Mouse (Mus musculus): ENCODE results near the gene Trp53i13. TPM values are rescaled to one million over a fixed set of nuclear protein-coding genes. Genes with fewer than 3 reads are reported as not detected.

Trp53i13 gene
- polyA plus RNA-seq, 1 experiment = 19.4 TPM

DNA sequence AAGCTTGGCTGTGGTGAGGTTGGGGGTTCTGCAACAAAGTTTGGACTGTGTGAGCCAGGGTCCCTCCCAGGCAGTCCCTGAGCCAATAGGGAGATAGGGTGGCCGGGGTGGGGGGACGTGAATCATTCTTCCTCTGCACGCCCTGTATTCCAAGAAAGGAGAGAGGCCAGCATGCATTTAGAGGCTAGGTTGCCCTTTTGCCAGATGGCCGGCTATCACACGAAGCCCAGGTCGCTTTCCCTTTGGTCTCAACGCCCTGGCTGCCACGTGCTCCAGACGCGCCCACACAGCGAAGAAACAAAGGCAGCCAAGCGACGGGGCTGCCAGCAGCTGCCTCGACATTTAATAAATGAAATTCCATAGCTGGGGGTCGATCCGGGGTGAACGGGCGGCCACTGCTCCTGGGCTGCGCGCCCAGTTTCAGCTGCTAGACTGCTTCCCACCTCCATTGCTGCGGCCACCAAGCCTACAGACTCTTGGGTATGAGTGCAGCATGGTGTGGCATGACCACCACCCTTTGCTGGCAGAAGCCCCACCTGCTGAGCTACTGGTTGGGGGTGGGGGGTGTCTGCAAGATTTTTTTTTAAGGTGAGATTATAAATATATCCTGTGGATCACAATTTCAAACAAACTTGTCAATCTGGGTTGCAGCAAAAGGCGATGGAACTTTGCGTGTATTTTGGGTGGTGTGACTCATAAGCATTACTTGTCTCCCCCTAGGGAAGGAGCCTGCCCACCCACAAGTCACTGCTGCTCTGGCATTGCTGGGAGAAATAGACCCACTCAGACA is 24.1 kb downstream of the Trp53i13 start:
- H3K4me1 ChIP-seq (ENCODE audit: control insufficient read depth, insufficient read depth, low read length) = peaks cover 26% of the 10 kb centered on the region
- H3K27ac ChIP-seq (ENCODE audit: insufficient read depth, low read depth, low read length) = no peak overlapping the region
- no peak for TF ChIP-seq CTCF (conservative IDR thresholded peaks at IDR 0.05; ENCODE audit: insufficient read depth, insufficient read length, low read depth, low read length)
- no peak for TF ChIP-seq POLR2A (IDR thresholded peaks at IDR 0.05; ENCODE audit: low read depth, low read length)

DNA sequence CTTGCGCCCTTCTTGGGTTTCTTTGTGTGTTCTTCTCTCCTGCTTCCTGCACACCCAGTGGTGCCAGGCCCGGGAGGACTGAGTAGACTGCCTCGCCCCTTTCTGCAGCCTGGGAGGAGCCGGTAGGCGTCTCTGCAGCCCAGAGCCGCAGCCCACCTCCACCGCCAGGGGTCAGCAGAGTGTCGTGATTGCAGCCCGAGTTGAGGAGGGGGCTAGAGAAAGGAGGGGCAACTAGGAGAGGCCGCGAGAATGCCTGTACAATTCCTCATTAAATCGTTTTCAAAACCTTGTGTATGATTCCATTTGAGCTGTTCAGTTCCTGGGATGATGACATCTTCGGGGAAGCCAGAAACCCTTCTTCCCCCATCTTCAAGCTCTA is 24.7 kb downstream of the Trp53i13 start:
- Histone ChIP-seq H3K27ac (ENCODE audit: insufficient read depth, low read depth, low read length) (no peak overlapping the region), H3K36me3 (ENCODE audit: control insufficient read depth, insufficient read depth, low read length) (no peaks in the 10 kb centered on the region), H3K4me3 (ENCODE audit: insufficient read depth, low read depth, low read length) (peak overlapping the region; percentile 5; the same call in 1 of the 2 replicates), H3K4me1 (ENCODE audit: control insufficient read depth, insufficient read depth, low read length) (peaks cover 24% of the 10 kb centered on the region), H3K27me3 (replicated peaks; ENCODE audit: control insufficient read depth, insufficient read depth, low read length) (no peaks in the 10 kb centered on the region)
- under 1% methylated on average over 13 of the region's 13 CpGs for WGBS
- DNase-seq = peak; percentile 89
- peak; percentile 93 for TF ChIP-seq CTCF (conservative IDR thresholded peaks at IDR 0.05; ENCODE audit: insufficient read depth, insufficient read length, low read depth, low read length)
- TF ChIP-seq POLR2A (IDR thresholded peaks at IDR 0.05; ENCODE audit: low read depth, low read length) = no peak

More for the DNA sequence above, 24.1 kb downstream of the Trp53i13 start:
- Histone ChIP-seq H3K36me3 (ENCODE audit: control insufficient read depth, insufficient read depth, low read length) (no peaks in the 10 kb centered on the region), H3K4me3 (ENCODE audit: insufficient read depth, low read depth, low read length) (peak overlapping the region; percentile 7; the same call in 1 of the 2 replicates), H3K27me3 (replicated peaks; ENCODE audit: control insufficient read depth, insufficient read depth, low read length) (no peaks in the 10 kb centered on the region)
- 2% methylated on average over 23 of the region's 23 CpGs for WGBS
- DNase-seq = peak; percentile 62

DNA sequence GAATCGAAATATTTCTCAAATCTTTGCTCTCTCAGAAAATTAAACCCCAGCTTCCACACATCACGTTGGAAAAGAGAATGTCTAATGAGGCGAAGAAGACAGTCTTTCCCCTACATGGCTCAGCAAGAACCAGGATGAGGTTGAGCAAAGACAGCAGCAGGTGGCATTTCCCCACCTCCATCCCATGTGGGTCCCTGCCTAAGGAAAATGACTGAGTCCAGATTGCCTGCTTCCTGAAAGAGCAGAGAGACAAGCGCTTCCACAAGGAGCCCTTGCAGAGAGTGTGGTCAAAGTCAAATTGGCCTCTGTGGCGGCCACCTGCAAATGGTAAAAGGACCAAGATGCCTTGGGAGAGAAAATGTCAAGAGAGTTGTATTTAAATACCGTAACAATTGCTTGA is 25.3 kb downstream of the Trp53i13 start:
- H3K36me3 ChIP-seq (ENCODE audit: control insufficient read depth, insufficient read depth, low read length) = no peaks in the 10 kb centered on the region
- DNase-seq = no peak
- no peak overlapping the region for H3K4me3 ChIP-seq (ENCODE audit: insufficient read depth, low read depth, low read length)
- H3K27ac ChIP-seq (ENCODE audit: insufficient read depth, low read depth, low read length) = no peak overlapping the region
- no peaks in the 10 kb centered on the region for H3K27me3 ChIP-seq (replicated peaks; ENCODE audit: control insufficient read depth, insufficient read depth, low read length)
- WGBS = 78% methylated on average over 6 of the region's 6 CpGs
- H3K4me1 ChIP-seq (ENCODE audit: control insufficient read depth, insufficient read depth, low read length) = peaks cover 24% of the 10 kb centered on the region
- no peak for TF ChIP-seq POLR2A (IDR thresholded peaks at IDR 0.05; ENCODE audit: low read depth, low read length)
- TF ChIP-seq CTCF (conservative IDR thresholded peaks at IDR 0.05; ENCODE audit: insufficient read depth, insufficient read length, low read depth, low read length) = no peak

DNA sequence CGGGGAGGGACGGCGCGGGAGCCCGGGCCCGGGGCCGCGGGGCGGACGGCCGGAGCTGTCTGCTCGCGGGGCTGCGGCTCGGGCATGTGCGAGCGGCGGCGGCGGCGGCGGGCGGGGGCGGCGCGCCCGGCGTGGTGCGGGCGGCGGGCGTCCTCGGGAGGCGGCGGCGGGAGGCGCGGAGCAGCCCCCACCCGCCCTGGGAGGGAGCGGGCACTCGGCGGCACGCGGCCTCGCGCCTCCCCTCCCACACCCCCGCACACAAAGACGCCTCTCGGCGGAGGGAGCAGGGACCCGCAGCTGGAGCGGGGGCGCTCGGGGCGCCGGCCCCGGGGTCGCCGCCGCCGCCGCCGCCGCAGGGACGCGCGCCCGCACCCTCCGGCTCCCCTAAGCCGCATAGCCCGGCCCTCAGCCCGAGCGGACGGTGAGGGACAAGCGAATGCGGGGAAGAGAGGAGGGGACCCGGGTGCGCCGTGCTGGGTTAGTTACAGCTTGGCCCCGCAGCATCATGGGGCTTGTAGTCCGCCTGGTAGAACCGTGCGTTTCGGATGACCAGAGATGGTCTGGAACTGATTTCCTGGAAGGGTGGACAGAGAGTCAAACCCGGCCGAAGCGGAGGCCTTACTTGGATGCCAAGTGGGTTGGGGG is 26.1 kb downstream of the Trp53i13 start, which contains the start of gene Ankrd13b:
Ankrd13b (minus strand) TSS at position 88 of the 645 bp plus-strand sequence.
- TF ChIP-seq POLR2A (IDR thresholded peaks at IDR 0.05; ENCODE audit: low read depth, low read length) (no peak), CTCF (conservative IDR thresholded peaks at IDR 0.05; ENCODE audit: insufficient read depth, insufficient read length, low read depth, low read length) (no peak)
- Histone ChIP-seq H3K4me1 (ENCODE audit: control insufficient read depth, insufficient read depth, low read length) (peaks cover 18% of the 10 kb centered on the region), H3K4me3 (ENCODE audit: insufficient read depth, low read depth, low read length) (peak within 1 kb of the TSS; percentile 61), H3K27me3 (replicated peaks; ENCODE audit: control insufficient read depth, insufficient read depth, low read length) (no peaks in the 10 kb centered on the region), H3K36me3 (ENCODE audit: control insufficient read depth, insufficient read depth, low read length) (no peaks in the 10 kb centered on the region), H3K27ac (ENCODE audit: insufficient read depth, low read depth, low read length) (no peak within 1 kb of the TSS)
- peak; percentile 81 for DNase-seq
- 4% methylated on average over 80 of the region's 87 CpGs for WGBS

DNA sequence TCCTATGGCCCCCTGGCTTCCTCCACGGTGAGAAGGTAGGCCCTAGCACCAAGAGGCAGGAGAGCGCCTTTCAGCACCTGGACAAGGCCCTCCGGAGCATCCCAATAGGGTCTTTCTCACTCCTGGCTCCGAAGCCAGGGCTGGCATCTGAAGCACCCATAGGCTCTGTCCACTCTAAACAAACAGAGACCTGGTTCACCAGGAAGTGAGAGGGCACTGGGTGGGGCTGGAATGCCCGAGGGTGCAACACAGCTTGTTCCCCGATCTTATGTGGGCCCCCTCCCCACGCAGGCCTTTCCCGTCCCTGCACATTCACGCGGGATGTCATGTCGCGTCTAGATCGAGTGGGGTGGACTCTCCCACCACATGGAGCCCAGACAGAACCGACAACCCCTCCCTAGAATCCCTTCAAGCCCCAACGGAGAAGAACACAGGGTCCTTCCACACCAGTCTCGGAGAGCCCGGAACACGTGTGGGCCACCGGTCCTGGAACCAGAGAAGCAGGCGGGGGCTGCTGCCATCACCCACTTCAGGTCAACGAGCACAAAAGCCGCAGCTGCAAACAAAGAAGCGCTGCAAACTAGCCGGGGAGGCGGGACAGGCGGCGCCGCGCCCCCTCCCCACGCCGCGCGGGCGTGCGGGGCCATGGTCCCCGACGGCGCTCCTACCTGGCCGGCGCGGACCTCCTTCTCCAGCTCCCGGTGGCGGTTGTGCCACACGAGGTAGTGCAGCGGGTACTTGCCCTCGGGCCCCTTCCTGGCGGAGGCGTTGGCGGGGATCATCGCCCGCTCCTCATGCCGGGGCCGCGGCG is 26.8 kb downstream of the Trp53i13 start:
- no peak for TF ChIP-seq POLR2A (IDR thresholded peaks at IDR 0.05; ENCODE audit: low read depth, low read length)
- TF ChIP-seq CTCF (conservative IDR thresholded peaks at IDR 0.05; ENCODE audit: insufficient read depth, insufficient read length, low read depth, low read length) = no peak
- 8% methylated on average over 55 of the region's 55 CpGs for WGBS
- Histone ChIP-seq H3K36me3 (ENCODE audit: control insufficient read depth, insufficient read depth, low read length) (no peaks in the 10 kb centered on the region), H3K4me1 (ENCODE audit: control insufficient read depth, insufficient read depth, low read length) (peaks cover 11% of the 10 kb centered on the region), H3K27me3 (replicated peaks; ENCODE audit: control insufficient read depth, insufficient read depth, low read length) (no peaks in the 10 kb centered on the region), H3K27ac (ENCODE audit: insufficient read depth, low read depth, low read length) (no peak overlapping the region), H3K4me3 (ENCODE audit: insufficient read depth, low read depth, low read length) (peak overlapping the region; percentile 61)
- DNase-seq = no peak

DNA sequence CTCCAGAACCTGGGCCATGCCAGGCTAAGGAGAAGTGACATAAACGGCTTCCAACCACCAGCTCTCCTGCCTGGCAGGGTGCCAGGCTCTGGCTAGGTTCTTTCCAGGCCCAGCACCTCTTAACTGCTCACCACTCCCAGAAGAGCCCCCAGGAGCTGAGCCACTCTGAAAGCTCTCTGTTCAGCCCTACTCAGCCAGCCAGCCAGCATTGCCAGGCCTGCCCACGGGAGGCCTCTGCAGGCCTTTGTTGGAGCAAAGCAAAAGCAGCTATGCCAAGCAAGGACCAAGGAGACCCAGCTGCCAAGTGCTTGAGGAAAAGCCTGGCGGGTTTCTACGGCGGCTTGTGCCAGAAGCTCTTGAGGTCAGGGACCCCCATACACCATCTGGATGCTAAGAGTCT is 29.0 kb downstream of the Trp53i13 start:
- Histone ChIP-seq H3K4me1 (ENCODE audit: control insufficient read depth, insufficient read depth, low read length) (peaks cover 5% of the 10 kb centered on the region), H3K27ac (ENCODE audit: insufficient read depth, low read depth, low read length) (no peak overlapping the region), H3K4me3 (ENCODE audit: insufficient read depth, low read depth, low read length) (no peak overlapping the region), H3K27me3 (replicated peaks; ENCODE audit: control insufficient read depth, insufficient read depth, low read length) (no peaks in the 10 kb centered on the region), H3K36me3 (ENCODE audit: control insufficient read depth, insufficient read depth, low read length) (no peaks in the 10 kb centered on the region)
- no peak for DNase-seq
- TF ChIP-seq CTCF (conservative IDR thresholded peaks at IDR 0.05; ENCODE audit: insufficient read depth, insufficient read length, low read depth, low read length) (no peak), POLR2A (IDR thresholded peaks at IDR 0.05; ENCODE audit: low read depth, low read length) (no peak)
- WGBS = 67% methylated on average over 5 of the region's 5 CpGs
